Mouse (Mus musculus) thymus, adult 2 months (tissue): ENCODE measurements around the gene Emc7.

Experiments used
- CTCF ChIP-seq: fragments of 200-500 bp; IDR thresholded peaks from 2 replicates; pipeline ENCODE4 v1.5.1; 2012; ENCODE audit warnings: mild to moderate bottlenecking, control low read depth, low read length, moderate library complexity, borderline replicate concordance; ENCODE audit not compliant: control insufficient read depth, poor library complexity, insufficient read depth; ENCODE audit errors: extremely low read depth
- POLR2A ChIP-seq: fragments of 200-500 bp; IDR thresholded peaks from 2 replicates; pipeline ENCODE4 v1.6.1; 2012; ENCODE audit warnings: mild to moderate bottlenecking, low read length, control low read depth, moderate library complexity; ENCODE audit not compliant: control insufficient read depth, poor library complexity, insufficient read depth; ENCODE audit errors: extremely low read depth

- TF ChIP-seq POLR2A = no peak
- no peak for TF ChIP-seq CTCF
Observed at GRCm38 (mm10) chr2:112448510-112449059, 6.2 kb upstream of the Emc7 start.
